Mouse (Mus musculus) left cerebral cortex, adult 6 months (tissue): ENCODE measurements around the gene Gm44503. TPM values are rescaled to one million over a fixed set of nuclear protein-coding genes. Genes with fewer than 3 reads are reported as not detected.

Experiments used
- long read RNA-seq, 2 experiments: library from polyadenylated mRNA; unstranded; transcript quantifications; one replicate each; pipeline ENCODE4 v2.0.0; 2019 to 2020
- polyA plus RNA-seq: library from polyadenylated mRNA; unstranded; fragments of <200 nt; fragmentation: Nextera tagmentation; gene quantifications from 2 replicates; pipeline ENCODE4 v1.2.3, GENCODE M21; 2021

Gm44503 gene
- not detected in 2 replicates for polyA plus RNA-seq
- long read RNA-seq, experiment 1 = 0 reads
- long read RNA-seq, experiment 2, partial matches to known transcripts = 1 of 1 reads
- long read RNA-seq, experiment 2, other reads (novel, unspliced or antisense) = 0 of 1 reads

DNA sequence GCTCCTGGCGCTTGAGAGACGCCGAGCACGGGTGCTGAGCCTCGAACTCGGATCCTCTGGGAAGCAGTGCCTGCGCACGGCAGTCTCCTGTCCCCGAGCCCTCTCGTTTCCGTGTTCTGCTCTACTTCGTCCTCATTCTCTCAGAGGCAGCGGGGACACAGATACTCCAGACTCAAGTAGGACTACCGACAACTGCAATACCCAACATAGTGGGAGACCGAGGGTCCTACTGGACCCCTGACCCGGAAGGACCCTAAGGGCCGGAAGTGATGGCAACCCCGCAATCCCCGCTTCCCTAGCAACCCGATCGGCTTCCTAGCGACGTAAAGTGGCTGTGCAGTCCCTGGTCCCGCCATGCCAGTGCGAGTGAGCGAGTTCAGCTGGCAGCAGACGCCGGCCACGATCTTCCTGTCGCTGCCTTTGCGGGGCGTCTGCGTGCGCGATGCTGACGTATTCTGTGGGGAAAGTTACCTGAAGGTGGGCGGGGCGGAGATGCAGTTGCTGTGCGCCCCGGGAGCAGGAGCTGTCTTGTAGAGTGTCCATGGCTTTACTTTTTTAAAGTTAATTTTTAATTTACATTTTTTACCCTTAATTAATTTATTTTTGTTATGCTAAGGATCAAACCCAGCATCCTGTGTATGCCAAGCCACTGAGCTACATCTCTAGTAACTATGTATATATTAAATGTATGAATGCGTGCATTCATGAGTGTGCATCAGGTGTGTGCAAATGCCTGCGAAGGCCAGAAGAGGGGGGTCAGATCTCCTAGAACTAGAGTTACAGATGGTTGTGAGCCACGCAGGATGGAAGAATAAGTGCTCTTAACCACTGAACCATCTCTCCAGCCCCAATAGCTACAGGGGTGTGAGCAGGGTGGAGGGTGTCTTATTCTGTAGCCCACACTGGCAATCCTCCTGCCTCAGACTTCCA is at the start of gene Gm44503, which contains the start of gene Dyx1c1:
TSS of gene Gm44503 (plus strand) at position 332 of the 930 bp plus-strand sequence.
TSS of gene Dyx1c1 (plus strand) at position 265 of the 930 bp plus-strand sequence.

GRCm38 (mm10) chr9:72925021-72925934 is 33.4 kb upstream of the Gm44503 start, which contains the start of gene Pygo1:
Gene Pygo1 (plus strand): TSS chr9:72925645.

GRCm38 (mm10) chr9:72985250-72986220 is 26.9 kb downstream of the Gm44503 start, which contains the start of the genes Ccpg1os and Ccpg1:
Gene Ccpg1os (minus strand): TSS chr9:72985382.
Gene Ccpg1 (plus strand): TSS chr9:72985429.

DNA sequence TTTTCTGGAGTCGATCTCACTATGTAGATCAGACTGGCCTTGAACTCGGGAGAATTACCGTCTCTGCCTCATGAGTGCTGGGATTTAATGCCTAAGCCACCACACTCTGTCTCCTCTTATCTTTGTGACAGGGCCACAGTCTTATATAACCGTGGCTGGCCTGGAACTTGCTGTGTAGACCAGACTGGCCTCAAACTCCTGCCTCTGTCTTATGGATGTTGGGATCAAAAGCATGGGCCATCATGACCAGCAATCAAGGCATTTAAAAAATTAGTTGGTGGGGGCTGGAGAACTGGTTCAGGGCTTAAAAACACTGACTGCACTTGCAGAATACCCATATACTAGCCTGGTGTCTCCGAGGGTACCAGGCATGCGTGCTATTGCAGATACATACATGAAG is 81.4 kb downstream of the Gm44503 start, which contains the start of gene Pigb:
TSS of gene Pigb (minus strand) at position 299 of the 400 bp plus-strand sequence.

DNA sequence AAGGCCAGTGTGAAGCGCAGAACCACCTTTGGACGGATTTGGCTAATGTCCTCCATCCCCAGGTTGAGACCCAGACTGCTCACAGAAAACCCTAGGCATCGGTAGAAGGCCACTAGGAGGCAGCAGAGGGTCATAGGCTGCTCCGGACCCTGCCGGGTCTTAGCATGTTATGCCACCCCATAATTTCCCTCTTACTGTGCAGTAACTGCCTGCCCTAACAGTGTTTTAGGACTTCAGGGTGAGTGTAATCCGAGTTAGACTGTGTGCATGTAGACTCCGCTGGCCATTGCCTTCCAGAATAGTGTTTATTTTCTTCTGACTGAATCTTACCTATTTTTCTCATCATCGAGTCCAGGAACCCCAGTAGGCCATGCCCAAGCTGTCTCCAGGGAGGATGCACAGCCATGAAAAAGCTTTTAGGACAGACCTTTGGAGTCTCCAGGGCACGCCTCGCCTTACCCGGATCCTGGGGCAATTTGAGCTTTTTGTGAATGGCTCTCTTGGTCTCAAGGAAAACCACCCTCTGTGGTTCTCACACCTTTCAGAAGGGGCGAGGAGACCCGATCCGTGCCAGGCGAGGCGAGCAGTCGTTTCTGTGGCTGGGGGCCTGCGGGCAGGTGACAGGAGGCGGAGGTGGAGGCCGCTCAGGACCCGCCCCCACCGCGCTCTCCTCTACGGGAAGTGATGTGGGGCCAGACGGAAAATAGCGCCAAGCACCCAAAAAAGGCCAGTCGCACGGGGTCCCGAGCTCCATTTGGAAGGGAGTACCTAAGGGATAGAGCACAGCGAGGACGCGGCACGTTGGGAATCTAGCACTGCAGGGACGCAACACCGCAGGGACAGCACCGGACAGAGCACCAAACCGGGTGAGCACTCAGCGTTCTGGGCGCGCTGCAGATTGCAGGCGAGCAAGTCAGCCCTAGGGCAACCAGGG is 85.8 kb downstream of the Gm44503 start, which contains the start of gene Rab27a:
TSS of gene Rab27a (plus strand) at position 709 of the 934 bp plus-strand sequence.

Other genes starting within 250 kb of the Gm44503 start
- gene Prtg, start 152.0 kb upstream of the Gm44503 start, polyA plus RNA-seq = 0.34 and 0.50 TPM in 2 replicates
- gene Pygo1, start 33.2 kb upstream of the Gm44503 start, polyA plus RNA-seq = 2.8 and 3.4 TPM in 2 replicates
- gene Dyx1c1, start 67 bp upstream of the Gm44503 start, polyA plus RNA-seq = 1.3 and 1.6 TPM in 2 replicates
- 20.7 and 26.3 TPM in 2 replicates for gene Ccpg1os, start 26.5 kb downstream of the Gm44503 start, polyA plus RNA-seq
- 43.9 and 47.6 TPM in 2 replicates for gene Ccpg1, start 26.6 kb downstream of the Gm44503 start, polyA plus RNA-seq
- 6.7 and 8.8 TPM in 2 replicates for gene Pigb, start 81.5 kb downstream of the Gm44503 start, polyA plus RNA-seq
- 0.89 and 0.94 TPM in 2 replicates for gene Rab27a, start 86.0 kb downstream of the Gm44503 start, polyA plus RNA-seq
- not detected in 2 replicates for gene Khdc3, start 143.0 kb downstream of the Gm44503 start, polyA plus RNA-seq
- not detected in 2 replicates for gene Gm20509, start 143.6 kb downstream of the Gm44503 start, polyA plus RNA-seq
- gene Rsl24d1, start 154.6 kb downstream of the Gm44503 start, polyA plus RNA-seq = 66.4 and 73.2 TPM in 2 replicates